Mouse (Mus musculus) heart, adult 8-10 months (tissue): ENCODE measurements around the gene Epha6. TPM values are rescaled to one million over a fixed set of nuclear protein-coding genes. Genes with fewer than 3 reads are reported as not detected.
A peak's percentile ranks its signal among the peaks of the same experiment; 100 is the strongest.

Experiments used
- DNase-seq: peaks from one replicate; pipeline ENCODE4 v3.0.0; 2022; ENCODE audit warnings: low spot score
- microRNA-seq: library from miRNA; unstranded; fragments of <30 nt; microRNA quantifications from one replicate; pipeline ENCODE4 v1.2.0, GENCODE M21; 2022
- total RNA-seq, 4 experiments: library from RNA; stranded (reverse); gene quantifications; 2 replicates each; pipeline ENCODE4 v1.2.4; 2022

Gene Epha6
- total RNA-seq, 4 experiments from 2014 or later = 0.14 to 0.22 TPM; not detected in 2

GRCm38 (mm10) chr16:59682216-59682891, 923.0 kb downstream of the Epha6 start:
- no peak for DNase-seq

- no peak for DNase-seq
Observed at GRCm38 (mm10) chr16:59666938-59667337, 938.4 kb downstream of the Epha6 start.

- DNase-seq = no peak
Observed at GRCm38 (mm10) chr16:59643766-59644165, 961.6 kb downstream of the Epha6 start.

GRCm38 (mm10) chr16:59639985-59640384, 965.3 kb downstream of the Epha6 start:
- DNase-seq = no peak

- peak; percentile 91 for DNase-seq
Observed at GRCm38 (mm10) chr16:59639102-59639691, 966.1 kb downstream of the Epha6 start, which contains the start of gene Arl6. Gene Arl6, minus strand, starts transcription at chr16:59639391.

GRCm38 (mm10) chr16:59634598-59634997, 970.7 kb downstream of the Epha6 start:
- DNase-seq = no peak

- DNase-seq = no peak
Observed at GRCm38 (mm10) chr16:59621554-59621953, 983.8 kb downstream of the Epha6 start.

GRCm38 (mm10) chr16:59617167-59617566, 988.2 kb downstream of the Epha6 start:
- peak; percentile 59 for DNase-seq

- no peak for DNase-seq
Observed at GRCm38 (mm10) chr16:59615675-59616074, 989.7 kb downstream of the Epha6 start.

- DNase-seq = no peak
Observed at GRCm38 (mm10) chr16:59610750-59611149, 994.6 kb downstream of the Epha6 start.

- no peak for DNase-seq
Observed at GRCm38 (mm10) chr16:59604078-59604781, 1001.1 kb downstream of the Epha6 start.

Small RNA genes lying within 50 kb of the gene (microRNA-seq; reads per million reads assigned to microRNA genes)
- not detected for gene Gm24755
